Mouse (Mus musculus): ENCODE measurements around the gene Ccdc91. TPM values are rescaled to one million over a fixed set of nuclear protein-coding genes. Genes with fewer than 3 reads are reported as not detected.

The Ccdc91 gene
- polyA plus RNA-seq (2014; fragmentation: Illumina TruSeq; extraction: RNeasy Lipid Tissue Mini Kit (QIAGEN cat#74804); ENCODE audit: low read depth, low replicate concordance), result 44.3 TPM

DNA sequence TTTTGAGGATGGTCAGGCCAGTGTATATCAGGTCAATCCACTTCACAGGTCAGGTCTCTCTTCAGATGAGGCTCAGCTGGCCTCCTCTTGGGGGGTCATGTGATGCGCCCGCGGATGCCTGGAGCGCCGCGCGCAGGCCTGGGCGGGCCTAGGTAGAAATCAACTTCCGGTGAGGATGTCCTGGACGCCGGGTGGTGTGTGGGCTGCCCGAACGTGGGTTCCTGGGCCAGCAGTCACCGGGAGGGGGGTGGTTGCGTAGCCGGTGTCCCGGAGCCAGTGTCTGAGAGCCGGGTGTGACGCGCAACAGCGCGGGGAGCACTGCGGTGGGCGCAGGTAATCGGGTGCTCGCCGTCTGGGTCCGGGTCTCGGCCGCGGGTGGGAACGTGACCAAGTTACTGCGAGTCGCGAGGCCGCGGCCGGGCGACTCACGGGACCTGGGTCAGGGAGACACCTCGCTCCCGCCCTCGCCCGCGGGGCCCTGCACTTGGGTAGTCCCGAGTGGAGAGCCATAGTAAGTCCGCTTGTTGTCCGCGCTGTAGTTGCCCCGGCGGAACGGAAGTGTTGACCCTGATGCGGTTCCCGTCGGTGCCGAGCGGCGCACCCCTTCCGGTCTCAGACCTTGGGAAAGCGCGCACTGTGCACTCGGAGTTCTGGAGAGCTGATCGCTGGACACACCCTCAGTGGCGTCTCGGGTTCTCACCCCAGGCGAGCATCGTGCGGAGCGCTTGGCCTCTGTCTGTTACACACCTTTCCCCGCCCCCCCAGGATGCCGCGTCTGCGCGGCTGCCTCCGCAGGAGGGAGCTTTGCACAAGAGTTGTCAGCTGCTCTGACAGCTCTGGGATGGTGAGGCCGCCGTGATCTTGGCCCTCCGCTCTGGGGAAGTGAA lies at the start of gene Ccdc91:
Gene Ccdc91 (plus strand): TSS at position 102 of the 887 bp plus-strand sequence.

Other genes starting within 250 kb of the Ccdc91 start
- 0.36 TPM for gene Pthlh, start 211.6 kb upstream of the Ccdc91 start, polyA plus RNA-seq (2014; fragmentation: Illumina TruSeq; extraction: RNeasy Lipid Tissue Mini Kit (QIAGEN cat#74804); ENCODE audit: low read depth, low replicate concordance)

Measured in kidney, adult 10 weeks (tissue).